Mouse (Mus musculus) testis, adult 2 months (tissue): ENCODE results near the gene Tmod1.

Experiments used
- CTCF ChIP-seq: fragments of 200-500 bp; IDR thresholded peaks from 2 replicates; pipeline ENCODE4 v1.5.1; 2012; ENCODE audit warnings: low read depth, mild to moderate bottlenecking, inconsistent platforms, low read length, moderate library complexity; ENCODE audit not compliant: control insufficient read depth, insufficient read depth, insufficient replicate concordance
- POLR2A ChIP-seq: fragments of 200-500 bp; IDR thresholded peaks from 2 replicates; pipeline ENCODE4 v1.6.1; 2012; ENCODE audit warnings: low read depth, mild to moderate bottlenecking, inconsistent platforms, low read length, moderate library complexity; ENCODE audit not compliant: control insufficient read depth

GRCm38 (mm10) chr4:46063841-46064240 lies 25.1 kb downstream of the Tmod1 start:
- TF ChIP-seq CTCF (no peak), POLR2A (no peak)
